Mouse (Mus musculus) bone marrow macrophage, adult 2 months (primary cell): ENCODE measurements around the gene Slc2a5. TPM values are rescaled to one million over a fixed set of nuclear protein-coding genes. Genes with fewer than 3 reads are reported as not detected.

ENCODE experiments used
- H3K27ac ChIP-seq: 2 replicates; pipeline ENCODE4 v1.5.1; 2012; ENCODE audit warnings: low read depth, low read length; ENCODE audit not compliant: insufficient read depth
- H3K4me1 ChIP-seq: 2 replicates; pipeline ENCODE4 v1.6.1; 2012; ENCODE audit warnings: low read length; ENCODE audit not compliant: control insufficient read depth, insufficient read depth
- H3K4me3 ChIP-seq: 2 replicates; pipeline ENCODE4 v1.5.1; 2012; ENCODE audit warnings: mild to moderate bottlenecking, low read length, moderate library complexity; ENCODE audit not compliant: insufficient read depth
- CTCF ChIP-seq: IDR thresholded peaks from 2 replicates; pipeline ENCODE4 v1.5.1; 2012; ENCODE audit warnings: low read depth, mild to moderate bottlenecking, low read length, moderate library complexity
- POLR2A ChIP-seq: IDR thresholded peaks from 2 replicates; pipeline ENCODE4 v1.6.1; 2012; ENCODE audit warnings: mild to moderate bottlenecking, low read depth, low read length, borderline replicate concordance
- polyA plus RNA-seq: library from polyadenylated mRNA; stranded (reverse); fragments of >200 nt; gene quantifications from 2 replicates; pipeline ENCODE4 v1.2.4, GENCODE M21; 2012; ENCODE audit not compliant: missing spikeins, insufficient read depth, insufficient read length

Gene Slc2a5
- polyA plus RNA-seq, 1 experiment = 0.43 TPM

- H3K27ac ChIP-seq = no peak overlapping the region
- TF ChIP-seq CTCF (no peak), POLR2A (no peak)
- no peak overlapping the region for H3K4me3 ChIP-seq
- peaks cover 5% of the 10 kb centered on the region; the same call in 1 of the 2 replicates for H3K4me1 ChIP-seq
These were observed 69.2 kb downstream of the Slc2a5 start for GRCm38 (mm10) chr4:150188236-150188635.

- Histone ChIP-seq H3K4me1 (peaks cover 5% of the 10 kb centered on the region; the same call in 1 of the 2 replicates), H3K4me3 (no peak overlapping the region), H3K27ac (no peak overlapping the region)
- TF ChIP-seq CTCF (no peak), POLR2A (no peak)
These were observed 73.1 kb downstream of the Slc2a5 start for GRCm38 (mm10) chr4:150192199-150192598.

Other genes with a start within 250 kb of the Slc2a5 start
- 1.2 TPM in 1 of 2 replicates, not detected in the other for gene Spsb1, start 164.2 kb upstream of the Slc2a5 start, polyA plus RNA-seq
- gene H6pd, start 110.3 kb upstream of the Slc2a5 start, polyA plus RNA-seq = 35.4 and 41.1 TPM in 2 replicates
- 4.8 and 5.1 TPM in 2 replicates for gene Gpr157, start 31.9 kb upstream of the Slc2a5 start, polyA plus RNA-seq
- gene Slc2a7, start 29.7 kb downstream of the Slc2a5 start, polyA plus RNA-seq = not detected in 2 replicates
- not detected in 2 replicates for gene Car6, start 82.0 kb downstream of the Slc2a5 start, polyA plus RNA-seq
- 331 and 370 TPM in 2 replicates for gene Eno1, start 117.4 kb downstream of the Slc2a5 start, polyA plus RNA-seq
- 77.7 and 90.2 TPM in 2 replicates for gene Rere, start 162.4 kb downstream of the Slc2a5 start, polyA plus RNA-seq